Mouse (Mus musculus) megakaryocyte, embryonic 14.5 days (primary cell): ENCODE data around the gene Mterf1a. TPM values are rescaled to one million over a fixed set of nuclear protein-coding genes. Genes with fewer than 3 reads are reported as not detected.
"Not testable (repeated sequence)": the region's sequence is repeated elsewhere in the genome, so short reads cannot be mapped to it uniquely, and the experiment has no call there.

Experiments
- H3K27me3 ChIP-seq: replicated peaks from 2 replicates; pipeline ENCODE3; 2012; ENCODE audit warnings: inconsistent platforms
- H3K36me3 ChIP-seq: replicated peaks from 2 replicates; pipeline ENCODE3; 2012; ENCODE audit warnings: low read length, inconsistent platforms, mixed read lengths
- H3K4me1 ChIP-seq: 2 replicates; pipeline ENCODE4 v1.6.1; 2012; ENCODE audit warnings: inconsistent platforms
- H3K4me3 ChIP-seq: replicated peaks from 2 replicates; pipeline ENCODE3; 2012; ENCODE audit warnings: moderate library complexity, mild to moderate bottlenecking, inconsistent platforms
- H3K9me3 ChIP-seq: 2 replicates; pipeline ENCODE4 v1.6.1; 2012; ENCODE audit warnings: inconsistent platforms
- FLI1 ChIP-seq: IDR thresholded peaks from 2 replicates; pipeline ENCODE4 v1.6.1; 2012; ENCODE audit warnings: low read length, inconsistent platforms, mixed read lengths
- GATA1 ChIP-seq: IDR thresholded peaks from 3 replicates; pipeline ENCODE4 v1.6.1; 2012; ENCODE audit warnings: mixed read lengths, low read length, inconsistent platforms, borderline replicate concordance
- polyA plus RNA-seq: library from polyadenylated mRNA; stranded (reverse); fragments of >175 nt; gene quantifications from 2 replicates; pipeline ENCODE4 v1.2.3, GENCODE M21; 2012; ENCODE audit warnings: low replicate concordance; ENCODE audit not compliant: insufficient read depth

Mterf1a gene
- polyA plus RNA-seq = 0.18 TPM in 1 of 2 replicates, not detected in the other

DNA sequence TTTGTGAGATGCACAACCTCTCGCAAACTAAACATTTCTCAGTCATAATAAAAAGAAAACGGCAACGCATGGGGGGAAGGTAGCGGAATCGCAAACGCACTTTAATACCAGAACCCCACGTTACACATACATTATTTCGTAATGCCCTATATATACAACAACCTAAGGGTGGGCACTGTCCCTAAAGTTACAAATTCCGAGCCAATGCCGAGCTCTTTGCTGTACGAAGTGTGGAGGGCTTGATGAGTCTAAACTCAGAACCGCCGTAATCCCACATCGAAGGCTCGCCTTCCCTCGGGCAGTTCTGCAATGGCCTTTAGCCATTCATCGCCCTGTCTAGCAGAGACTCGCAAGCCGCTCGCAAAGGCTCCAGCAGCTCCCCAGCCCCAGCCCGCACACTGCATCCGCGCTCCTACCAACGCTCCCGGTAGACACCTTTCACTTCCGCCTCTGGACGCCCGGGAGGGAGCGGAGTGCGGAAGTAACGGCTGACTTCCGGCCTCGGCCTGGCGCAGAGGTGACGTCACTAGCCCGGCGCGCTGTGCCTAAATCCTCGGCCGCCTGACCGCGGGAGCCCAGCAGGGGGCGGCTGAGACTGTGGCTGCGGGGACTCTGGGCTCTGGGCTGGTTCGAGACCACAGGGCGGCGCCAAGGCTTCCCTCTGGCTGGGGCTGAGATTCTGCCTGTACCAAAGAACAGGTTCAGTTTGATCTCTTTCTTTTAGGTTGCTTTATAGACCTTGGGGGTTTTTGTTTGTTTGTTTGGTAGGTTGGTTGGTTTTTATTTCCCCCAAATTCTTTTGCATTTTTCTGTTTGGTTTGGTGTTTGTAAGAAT, at the start of gene Mterf1a:
TSS of gene Mterf1a (minus strand) at position 475 of the 835 bp plus-strand sequence.
- H3K9me3 ChIP-seq, H3K36me3 ChIP-seq, H3K27me3 ChIP-seq, H3K4me1 ChIP-seq: not testable (repeated sequence)
- peak within 1 kb of the TSS; percentile 90 for H3K4me3 ChIP-seq

DNA sequence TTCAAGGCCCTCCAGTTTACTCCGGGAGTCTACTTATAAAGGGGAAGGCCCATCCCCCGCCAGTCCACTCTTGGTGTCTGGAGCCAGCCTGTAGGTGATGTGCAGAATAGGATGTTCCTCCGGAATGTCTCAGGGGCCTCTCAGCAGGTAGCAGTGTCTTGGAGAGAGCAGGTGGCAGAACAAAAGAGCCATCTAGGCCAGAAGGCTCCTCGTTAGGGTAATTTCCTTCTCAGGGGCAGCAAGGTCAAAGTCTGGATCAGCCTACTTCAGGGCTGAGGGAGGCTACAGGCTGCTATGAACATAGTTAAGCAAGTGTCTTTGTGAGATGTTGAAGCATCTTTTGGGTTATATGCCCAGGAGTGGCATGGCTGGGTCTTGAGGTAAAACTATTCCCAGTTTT, 49.4 kb upstream of the Mterf1a start:
- not testable (repeated sequence) for H3K27me3 ChIP-seq, H3K4me3 ChIP-seq, H3K9me3 ChIP-seq, H3K4me1 ChIP-seq
- H3K36me3 ChIP-seq = peaks cover 32% of the 10 kb centered on the region

DNA sequence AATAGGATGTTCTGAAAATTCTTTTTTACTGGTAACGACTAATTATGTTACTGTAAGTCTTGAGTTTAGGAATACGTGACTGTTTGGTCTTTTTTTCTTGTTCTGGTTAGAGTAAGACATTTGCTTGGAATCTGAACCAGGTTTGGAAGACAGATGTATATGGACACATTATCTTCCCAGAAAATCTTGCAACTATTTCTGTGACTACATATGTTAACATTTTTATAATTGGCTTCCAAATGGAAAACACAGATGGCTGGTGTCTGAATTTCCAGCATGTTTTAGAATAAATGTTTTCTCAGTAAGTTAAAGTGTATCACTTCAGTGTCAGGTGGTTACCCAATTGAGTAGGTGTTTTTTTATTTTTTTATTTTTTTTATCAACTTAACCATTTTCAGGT, 47.5 kb upstream of the Mterf1a start:
- Histone ChIP-seq H3K9me3 (no peaks in the 10 kb centered on the region), H3K4me1 (peaks cover 7% of the 10 kb centered on the region), H3K36me3 (peaks cover 30% of the 10 kb centered on the region), H3K4me3 (no peak overlapping the region), H3K27me3 (no peaks in the 10 kb centered on the region)
- TF ChIP-seq GATA1 (no peak), FLI1 (no peak)

DNA sequence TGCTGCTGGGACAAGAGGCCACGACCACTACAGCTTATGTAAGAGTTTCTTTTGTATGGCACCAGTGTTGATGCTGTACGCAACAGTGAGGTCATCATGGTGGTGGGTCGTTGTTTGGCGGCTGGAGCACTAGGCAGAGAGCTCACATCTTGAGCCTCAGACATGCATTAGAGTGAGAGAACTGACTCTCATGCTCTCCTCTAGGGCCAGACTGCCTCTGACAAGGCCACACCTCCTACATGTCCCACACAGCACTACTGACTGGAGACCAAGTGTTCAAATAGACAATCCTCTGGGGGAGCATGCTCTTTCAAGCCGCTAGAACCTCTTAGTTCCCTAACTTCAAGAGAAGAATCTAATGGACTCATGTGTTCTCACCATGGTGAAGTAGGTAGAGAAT, 45.6 kb upstream of the Mterf1a start:
- TF ChIP-seq GATA1 (no peak), FLI1 (no peak)
- no peaks in the 10 kb centered on the region for H3K9me3 ChIP-seq
- peaks cover 36% of the 10 kb centered on the region for H3K36me3 ChIP-seq
- H3K27me3 ChIP-seq = no peaks in the 10 kb centered on the region
- no peak overlapping the region for H3K4me3 ChIP-seq
- H3K4me1 ChIP-seq = peaks cover 7% of the 10 kb centered on the region

- peaks cover 39% of the 10 kb centered on the region for H3K36me3 ChIP-seq
- no peaks in the 10 kb centered on the region for H3K27me3 ChIP-seq
- no peaks in the 10 kb centered on the region for H3K9me3 ChIP-seq
- no peak for TF ChIP-seq GATA1
- TF ChIP-seq FLI1 = no peak
- H3K4me1 ChIP-seq = peaks cover 7% of the 10 kb centered on the region
- H3K4me3 ChIP-seq = no peak overlapping the region
Measured at GRCm38 (mm10) chr5:3938905-3939304, 45.2 kb upstream of the Mterf1a start.

DNA sequence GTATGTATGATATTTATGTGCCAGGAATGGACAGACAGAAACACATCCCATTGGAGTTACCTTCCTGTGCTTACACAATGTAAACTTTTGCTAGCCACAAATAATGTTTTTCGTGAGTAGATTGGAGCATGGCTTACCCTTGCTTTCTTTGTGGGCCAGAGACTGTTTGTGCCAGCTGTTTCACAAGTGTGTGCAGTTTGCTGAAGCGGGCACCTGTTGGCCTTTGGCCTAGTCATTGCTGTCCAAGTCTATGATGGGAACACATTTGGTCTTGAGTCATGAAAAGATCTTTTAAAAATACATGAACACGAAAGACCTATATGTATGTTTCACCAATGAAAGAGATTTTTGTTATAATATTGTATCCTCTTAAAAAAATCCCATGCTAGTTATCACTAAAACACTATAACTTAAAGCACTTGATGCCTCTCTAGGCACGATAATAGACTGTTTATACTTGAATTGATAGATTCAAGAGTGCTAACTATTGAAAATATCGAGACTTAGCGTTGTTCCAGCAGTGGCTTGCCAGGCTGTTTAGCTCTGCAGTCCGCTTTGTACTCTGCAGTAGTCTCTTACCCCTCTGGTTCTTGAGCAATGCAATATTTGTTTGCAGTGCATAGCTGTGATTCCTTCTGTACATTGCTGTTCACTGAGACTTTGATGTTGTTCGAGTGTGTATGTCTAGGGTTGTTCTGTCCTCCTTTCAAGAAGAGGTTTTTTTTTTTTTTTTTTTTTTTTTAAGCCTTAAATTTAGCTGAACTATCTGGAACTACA, 42.2 kb upstream of the Mterf1a start:
- TF ChIP-seq GATA1 (no peak), FLI1 (no peak)
- Histone ChIP-seq H3K4me1 (peaks cover 13% of the 10 kb centered on the region), H3K36me3 (peaks cover 44% of the 10 kb centered on the region), H3K27me3 (no peaks in the 10 kb centered on the region), H3K9me3 (no peaks in the 10 kb centered on the region), H3K4me3 (no peak overlapping the region)

GRCm38 (mm10) chr5:3935266-3935665, 41.5 kb upstream of the Mterf1a start:
- H3K27me3 ChIP-seq = no peaks in the 10 kb centered on the region
- H3K36me3 ChIP-seq = peaks cover 41% of the 10 kb centered on the region
- peaks cover 20% of the 10 kb centered on the region for H3K4me1 ChIP-seq
- TF ChIP-seq FLI1 (no peak), GATA1 (no peak)
- H3K9me3 ChIP-seq = no peaks in the 10 kb centered on the region
- no peak overlapping the region for H3K4me3 ChIP-seq

DNA sequence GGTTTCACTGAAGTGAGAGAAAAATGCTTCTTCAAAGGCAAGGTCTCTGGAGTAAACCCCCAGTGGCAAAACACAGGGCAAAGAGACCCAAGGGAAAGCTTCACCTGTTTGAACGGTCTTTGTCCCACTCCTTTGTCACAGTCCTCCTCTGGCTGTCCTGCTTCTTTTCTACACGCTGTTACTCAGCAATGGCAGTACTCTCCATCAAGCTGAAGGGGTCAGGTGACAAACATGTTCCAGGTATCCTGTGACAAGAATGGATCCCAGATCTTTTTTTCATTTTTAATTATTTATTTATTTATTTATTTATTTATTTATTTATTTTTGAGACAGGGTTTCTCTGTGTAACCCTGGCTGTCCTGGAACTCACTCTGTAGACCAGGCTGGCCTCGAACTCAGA, 39.8 kb upstream of the Mterf1a start:
- TF ChIP-seq GATA1 (no peak), FLI1 (no peak)
- Histone ChIP-seq H3K36me3 (peaks cover 27% of the 10 kb centered on the region), H3K4me1 (peaks cover 28% of the 10 kb centered on the region), H3K4me3 (no peak overlapping the region), H3K27me3 (no peaks in the 10 kb centered on the region), H3K9me3 (no peaks in the 10 kb centered on the region)

GRCm38 (mm10) chr5:3931636-3932035, 37.9 kb upstream of the Mterf1a start:
- Histone ChIP-seq H3K9me3 (no peaks in the 10 kb centered on the region), H3K27me3 (no peaks in the 10 kb centered on the region), H3K4me3 (no peak overlapping the region), H3K36me3 (peaks cover 25% of the 10 kb centered on the region), H3K4me1 (peaks cover 30% of the 10 kb centered on the region)
- TF ChIP-seq FLI1 (no peak), GATA1 (no peak)

GRCm38 (mm10) chr5:3930760-3931159, 37.0 kb upstream of the Mterf1a start:
- no peak overlapping the region for H3K4me3 ChIP-seq
- H3K4me1 ChIP-seq = peaks cover 32% of the 10 kb centered on the region

More at GRCm38 (mm10) chr5:3930760-3931159, 37.0 kb upstream of the Mterf1a start:
- Histone ChIP-seq H3K27me3 (no peaks in the 10 kb centered on the region), H3K36me3 (peaks cover 25% of the 10 kb centered on the region), H3K9me3 (no peaks in the 10 kb centered on the region)
- TF ChIP-seq GATA1 = no peak
- no peak for TF ChIP-seq FLI1
